Mouse (Mus musculus) retina, postnatal 1 day (tissue): ENCODE data around the gene Pycr2.
A peak's percentile ranks its signal among the peaks of the same experiment; 100 is the strongest.
"Not testable (repeated sequence)": the region's sequence is repeated elsewhere in the genome, so short reads cannot be mapped to it uniquely, and the experiment has no call there.

Experiments used
- DNase-seq: peaks from one replicate; pipeline ENCODE4 v3.0.0-alpha.2; 2012

The Pycr2 gene

DNA sequence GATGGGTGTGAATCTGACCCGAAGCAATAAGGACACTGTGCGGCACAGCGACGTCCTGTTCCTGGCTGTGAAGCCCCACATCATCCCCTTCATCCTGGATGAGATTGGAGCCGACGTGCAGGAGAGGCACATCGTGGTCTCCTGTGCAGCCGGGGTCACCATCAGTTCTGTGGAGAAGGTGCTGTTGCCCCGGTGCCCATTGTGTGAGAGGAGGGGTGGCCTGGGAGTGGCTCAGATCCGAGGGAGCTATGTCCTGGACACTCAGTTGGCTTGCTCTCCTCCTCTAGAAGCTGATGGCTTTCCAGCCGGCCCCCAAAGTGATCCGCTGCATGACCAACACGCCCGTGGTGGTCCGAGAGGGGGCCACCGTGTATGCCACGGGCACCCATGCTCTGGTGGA lies 1.8 kb downstream of the Pycr2 start:
- no peak for DNase-seq

DNA sequence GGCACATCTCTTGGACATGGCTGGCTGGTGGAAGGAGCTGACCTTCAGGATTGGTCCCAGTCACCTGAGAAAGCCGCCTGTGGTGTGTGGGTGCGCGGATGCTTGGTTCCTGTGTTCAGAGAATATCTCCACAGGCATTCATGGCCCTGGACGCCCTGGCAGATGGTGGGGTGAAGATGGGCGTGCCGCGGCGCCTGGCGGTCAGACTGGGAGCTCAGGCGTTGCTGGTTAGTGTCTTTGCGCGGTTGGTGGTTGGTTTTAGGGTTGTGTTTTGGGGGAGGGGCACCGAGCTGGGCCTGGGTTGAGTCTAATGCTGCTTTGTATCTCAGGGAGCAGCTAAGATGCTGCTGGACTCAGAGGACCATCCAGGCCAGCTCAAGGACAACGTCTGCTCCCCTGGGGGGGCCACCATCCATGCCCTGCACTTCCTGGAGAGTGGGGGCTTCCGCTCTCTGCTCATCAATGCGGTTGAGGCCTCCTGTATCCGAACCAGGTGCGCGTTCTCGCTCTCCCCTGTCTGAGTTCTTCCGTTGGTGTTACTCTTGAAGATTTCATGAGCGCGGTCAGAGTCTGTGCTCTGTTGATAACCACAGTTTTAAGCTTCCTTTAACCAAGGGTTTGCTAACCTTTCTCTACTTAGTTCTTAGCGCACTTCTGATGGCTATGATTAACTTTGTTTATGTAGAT lies 2.5 kb downstream of the Pycr2 start:
- no peak for DNase-seq

DNA sequence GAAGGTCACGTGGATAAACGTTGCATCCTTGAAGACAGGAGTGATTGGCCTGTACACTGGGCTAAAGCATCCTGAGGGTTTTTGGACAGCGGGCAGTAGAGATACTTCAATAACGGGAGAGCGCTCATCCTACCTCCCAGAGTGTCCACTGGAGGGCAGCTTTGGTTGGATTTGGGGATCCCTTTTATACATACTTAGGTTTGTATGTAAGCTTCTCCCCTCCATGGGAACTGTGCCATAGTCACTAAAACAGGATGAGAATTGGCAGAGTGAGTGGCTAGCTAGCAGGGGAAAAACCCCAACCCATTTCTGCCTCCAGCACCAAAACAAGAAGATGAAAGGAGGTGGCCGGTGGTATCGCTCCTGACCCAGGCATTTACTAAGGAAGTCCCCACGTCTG lies 7.0 kb downstream of the Pycr2 start:
- DNase-seq, result peak; percentile 29

DNA sequence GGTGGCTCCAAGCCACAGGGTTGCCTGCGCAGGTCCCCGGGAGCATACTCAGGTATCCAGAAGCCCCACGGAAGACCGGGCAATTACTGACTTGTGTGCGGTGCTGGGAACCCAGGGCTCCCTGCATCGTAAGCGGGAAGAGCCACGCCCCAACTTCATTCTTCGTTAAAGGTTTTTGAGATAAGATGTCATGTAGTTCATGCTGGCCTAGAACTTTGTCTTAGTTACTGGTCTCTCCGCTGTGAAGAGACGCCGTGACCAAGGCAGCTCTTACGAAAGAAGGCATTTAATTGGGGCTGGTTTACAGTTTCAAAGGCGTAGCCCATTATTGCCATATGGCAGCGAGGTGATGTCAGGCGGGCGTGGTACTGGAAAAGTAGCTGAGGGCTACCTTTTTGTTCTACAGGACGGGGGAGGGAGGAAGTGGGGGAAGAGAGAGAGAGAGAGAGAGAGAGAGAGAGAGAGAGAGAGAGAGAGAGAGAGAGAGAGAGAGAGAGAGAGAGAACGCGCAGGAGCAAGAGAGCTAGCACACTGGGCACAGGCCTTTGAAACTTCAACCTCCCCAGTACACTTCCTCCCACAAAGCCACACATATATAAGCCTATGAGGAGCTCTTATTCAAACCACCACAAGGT lies 7.7 kb downstream of the Pycr2 start:
- DNase-seq, result no peak

DNA sequence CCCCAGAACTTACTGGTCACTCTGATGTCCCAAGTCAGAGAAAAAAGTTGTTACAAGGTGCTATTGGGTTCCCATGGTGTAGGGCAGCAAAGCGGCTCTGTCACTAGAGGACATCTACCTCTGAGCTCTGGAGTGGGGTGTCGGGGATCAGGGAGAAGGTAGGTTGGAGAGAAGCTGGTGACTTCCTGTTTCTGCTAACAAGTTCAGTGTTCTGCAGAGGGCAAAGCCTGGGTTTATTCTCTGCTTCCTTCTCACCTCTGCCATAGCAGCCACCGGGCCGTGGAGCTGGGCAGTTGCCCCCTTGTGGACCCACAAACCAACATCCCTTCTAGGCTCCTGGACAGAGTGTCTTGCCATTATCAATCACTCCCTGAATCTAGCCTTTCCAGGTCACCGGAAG lies 8.7 kb downstream of the Pycr2 start:
- no peak for DNase-seq

DNA sequence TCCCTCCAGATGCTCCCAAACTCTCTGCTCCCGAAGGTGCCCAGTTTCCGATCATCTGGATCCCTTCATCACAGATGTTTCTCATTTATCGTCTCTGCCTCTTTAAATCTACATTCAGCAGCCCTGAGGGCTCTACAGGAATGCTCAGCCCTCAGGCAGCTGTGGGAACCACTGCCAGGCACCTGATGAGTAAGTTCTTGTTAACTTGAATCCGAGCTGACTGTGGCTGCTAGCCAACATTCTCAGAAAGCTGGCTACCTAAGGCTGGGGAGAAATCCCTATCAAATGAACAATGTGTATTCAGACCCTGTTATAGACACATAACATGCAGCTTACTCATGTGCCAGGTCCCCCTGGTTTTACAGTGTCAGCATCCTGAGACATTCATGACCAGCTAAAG lies 9.7 kb downstream of the Pycr2 start:
- no peak for DNase-seq

DNA sequence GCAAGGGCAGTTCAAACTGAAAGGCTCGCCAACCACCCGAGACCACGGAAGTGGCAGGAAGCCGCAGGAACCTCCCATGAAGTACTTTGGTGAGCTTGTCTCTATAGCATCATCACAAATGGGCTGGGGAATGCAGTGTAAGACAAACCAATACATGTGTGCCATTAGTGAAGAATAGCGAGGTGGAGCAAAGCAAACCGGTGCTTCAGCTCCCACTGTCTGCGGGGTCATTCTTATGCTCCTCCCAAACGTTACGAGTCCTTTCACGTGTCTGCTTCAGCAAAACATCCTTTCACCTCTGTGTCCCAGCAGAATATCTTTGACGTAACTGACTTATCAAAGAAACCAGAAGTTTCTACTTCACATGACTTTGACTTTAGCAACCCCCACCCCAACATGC lies 12.3 kb downstream of the Pycr2 start:
- DNase-seq, result no peak

DNA sequence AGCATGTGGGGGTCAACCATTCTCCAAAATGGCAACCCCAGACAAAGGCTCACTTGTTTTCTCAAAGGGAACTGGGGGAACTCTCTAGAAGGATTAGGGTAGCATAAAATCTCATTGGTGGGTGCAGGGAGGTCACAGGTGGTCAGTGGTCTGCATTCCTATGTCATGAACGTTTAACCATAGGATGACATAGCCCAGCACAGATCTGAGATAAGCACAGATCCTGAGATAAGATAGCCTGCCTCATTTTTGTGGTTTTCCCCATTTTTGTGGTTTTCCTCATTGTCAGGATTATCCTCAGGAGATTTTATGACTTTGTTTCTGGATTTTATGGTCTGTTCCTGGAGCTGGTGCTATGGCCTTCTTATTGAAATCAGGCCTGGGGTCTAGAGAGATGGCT lies 13.0 kb downstream of the Pycr2 start:
- no peak for DNase-seq

DNA sequence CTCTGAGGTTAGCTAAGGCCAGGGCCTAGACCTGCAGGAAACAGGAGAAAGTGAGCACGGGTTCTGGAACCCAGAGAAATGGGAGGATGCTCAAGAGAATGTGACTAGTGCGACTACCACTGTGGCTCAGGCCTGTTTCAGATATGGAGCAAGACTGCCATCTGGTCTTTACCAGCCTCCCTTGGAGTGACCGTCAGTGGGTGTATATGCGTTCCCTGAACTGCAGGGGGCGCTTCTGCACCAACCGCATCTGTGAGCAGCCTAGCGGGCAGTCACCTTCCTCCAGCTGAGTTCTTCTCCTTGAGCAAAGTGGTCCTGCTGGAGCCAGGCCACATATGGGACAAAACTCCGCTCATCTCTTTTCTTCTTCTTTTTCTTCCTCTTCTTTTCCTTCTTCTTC lies 15.6 kb downstream of the Pycr2 start:
- DNase-seq, result peak; percentile 39

DNA sequence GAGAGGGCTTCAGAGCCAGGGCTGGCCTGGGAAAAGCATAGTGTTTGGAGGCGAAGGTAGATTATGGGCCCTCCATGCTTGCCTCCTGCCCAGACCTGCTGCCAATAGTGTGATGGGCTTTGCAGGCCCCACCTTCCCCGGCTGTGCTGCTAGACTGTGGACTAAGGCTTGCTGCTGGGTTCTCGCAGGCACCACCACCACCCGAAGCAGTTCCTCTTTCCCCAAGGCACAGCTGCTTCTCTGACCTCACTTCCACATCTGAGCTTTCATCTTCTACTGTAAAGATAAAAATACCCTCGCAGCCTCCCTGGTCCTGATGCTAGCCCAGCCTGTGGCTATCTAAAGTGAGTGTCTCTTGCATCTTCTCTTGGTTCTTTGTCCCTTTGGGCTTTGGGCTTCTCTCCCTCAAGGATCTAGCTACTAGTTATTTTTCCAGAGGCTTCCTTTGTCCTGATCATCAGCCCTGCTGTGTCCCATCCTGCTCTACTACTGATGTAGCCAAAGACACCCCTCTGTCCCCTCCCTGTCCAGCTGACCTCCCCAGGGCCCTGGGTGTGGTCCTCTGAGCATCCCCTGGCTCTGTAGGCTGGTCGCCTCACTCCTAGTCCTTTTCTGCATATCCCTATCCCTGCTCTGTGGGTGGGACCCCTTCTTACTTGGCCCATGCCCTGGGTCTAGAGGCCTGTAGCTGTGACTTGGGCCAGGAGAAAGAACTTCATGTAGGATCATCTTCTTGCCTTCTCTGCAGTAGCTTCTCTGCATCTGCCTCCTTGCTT lies 18.4 kb downstream of the Pycr2 start:
- DNase-seq, result no peak

DNA sequence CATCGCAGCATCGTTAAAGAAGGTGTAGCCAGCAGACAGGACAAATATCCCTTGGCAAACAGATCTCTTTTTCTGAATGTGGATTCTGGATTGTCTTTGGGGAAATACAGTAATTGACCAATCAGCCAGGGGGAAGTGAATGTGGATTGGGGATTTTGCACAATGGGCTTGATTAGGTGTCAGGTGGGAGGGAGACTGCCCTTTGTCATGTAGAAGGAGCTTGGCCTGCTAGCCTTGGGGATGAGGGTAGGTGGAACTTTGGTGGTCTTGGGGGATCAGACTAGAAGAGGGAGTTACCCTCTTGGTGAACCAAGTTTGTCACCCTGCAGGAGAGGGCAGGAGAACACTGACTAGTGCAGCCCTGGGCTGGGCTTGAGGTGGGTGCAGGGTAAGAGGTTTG lies 20.6 kb downstream of the Pycr2 start:
- no peak for DNase-seq

DNA sequence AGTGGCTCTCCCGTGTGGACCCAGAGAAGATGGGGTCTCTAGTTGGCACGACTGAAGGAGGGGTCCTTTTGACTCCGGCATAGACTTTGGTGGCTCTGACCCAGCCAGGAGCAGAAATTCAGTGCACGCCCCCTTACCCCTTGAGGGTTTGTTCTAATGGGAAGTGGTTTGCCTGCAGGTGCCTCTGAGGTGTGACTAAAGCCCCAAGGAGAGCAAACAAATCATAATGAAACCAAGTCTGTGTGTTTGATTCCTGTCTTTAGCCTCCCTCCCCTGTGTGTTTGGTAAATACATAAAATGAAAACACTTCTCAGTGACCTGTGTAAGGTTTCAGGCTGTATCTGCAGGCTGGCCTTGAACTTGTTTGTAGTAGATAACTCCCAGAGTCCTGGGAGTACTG lies 22.2 kb downstream of the Pycr2 start:
- DNase-seq, result no peak

DNA sequence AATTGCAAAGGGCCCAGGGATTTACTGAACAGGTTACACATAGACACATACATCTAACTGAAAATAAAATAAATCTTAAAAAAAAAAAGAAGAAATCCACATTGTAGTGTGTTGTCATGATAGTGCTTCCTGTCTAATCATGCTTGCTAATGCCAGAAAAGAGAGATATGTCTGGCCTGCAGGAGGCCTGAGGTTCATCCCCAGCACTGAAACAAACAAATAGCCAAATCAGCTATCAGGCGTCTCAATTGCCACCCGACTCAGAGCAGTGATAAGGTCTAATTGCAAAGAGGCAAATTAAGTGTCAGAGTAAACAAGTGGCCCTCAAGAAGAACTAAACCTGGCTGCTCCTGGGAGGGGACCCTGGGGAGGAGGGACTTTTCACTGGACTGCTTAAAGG lies 25.5 kb downstream of the Pycr2 start:
- DNase-seq, result no peak

DNA sequence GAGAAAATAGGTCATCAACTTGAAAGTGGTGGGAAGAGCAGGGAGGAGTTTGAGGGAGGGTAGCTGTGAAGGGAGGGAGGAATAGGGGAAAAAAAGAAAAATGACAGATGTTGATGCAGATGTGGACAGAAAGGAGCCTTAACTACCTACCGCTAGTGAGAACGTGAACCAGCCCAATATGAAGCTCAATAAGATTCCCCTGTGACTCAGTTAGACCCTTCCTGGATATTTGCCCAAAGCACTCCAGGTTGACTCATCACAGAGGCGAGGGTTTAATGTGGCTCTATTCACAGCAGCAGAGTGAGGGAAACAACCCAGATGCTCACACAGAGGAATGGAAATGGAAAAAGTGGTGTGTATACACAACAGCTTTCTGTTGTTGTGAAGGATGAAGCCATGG lies 27.0 kb downstream of the Pycr2 start:
- DNase-seq, result no peak

DNA sequence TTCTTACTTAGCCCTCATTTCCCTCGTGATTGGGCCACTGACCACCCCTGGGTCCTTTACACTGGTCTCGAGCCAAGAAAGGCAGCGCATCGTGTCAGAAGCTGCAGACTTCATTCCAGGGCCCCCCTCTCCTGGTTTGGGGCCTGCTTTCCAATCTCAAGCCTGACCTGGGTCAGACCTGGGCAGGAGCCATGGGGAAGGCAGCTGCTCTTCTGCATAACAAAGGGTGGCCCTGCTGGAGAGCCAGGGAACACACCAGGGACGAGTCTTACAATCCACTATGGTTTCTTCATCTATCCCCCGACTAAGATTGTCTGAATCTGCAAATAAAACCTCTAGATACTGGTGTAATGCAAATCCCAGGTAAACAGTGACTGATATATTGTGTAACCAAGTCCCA lies 29.6 kb downstream of the Pycr2 start:
- no peak for DNase-seq

DNA sequence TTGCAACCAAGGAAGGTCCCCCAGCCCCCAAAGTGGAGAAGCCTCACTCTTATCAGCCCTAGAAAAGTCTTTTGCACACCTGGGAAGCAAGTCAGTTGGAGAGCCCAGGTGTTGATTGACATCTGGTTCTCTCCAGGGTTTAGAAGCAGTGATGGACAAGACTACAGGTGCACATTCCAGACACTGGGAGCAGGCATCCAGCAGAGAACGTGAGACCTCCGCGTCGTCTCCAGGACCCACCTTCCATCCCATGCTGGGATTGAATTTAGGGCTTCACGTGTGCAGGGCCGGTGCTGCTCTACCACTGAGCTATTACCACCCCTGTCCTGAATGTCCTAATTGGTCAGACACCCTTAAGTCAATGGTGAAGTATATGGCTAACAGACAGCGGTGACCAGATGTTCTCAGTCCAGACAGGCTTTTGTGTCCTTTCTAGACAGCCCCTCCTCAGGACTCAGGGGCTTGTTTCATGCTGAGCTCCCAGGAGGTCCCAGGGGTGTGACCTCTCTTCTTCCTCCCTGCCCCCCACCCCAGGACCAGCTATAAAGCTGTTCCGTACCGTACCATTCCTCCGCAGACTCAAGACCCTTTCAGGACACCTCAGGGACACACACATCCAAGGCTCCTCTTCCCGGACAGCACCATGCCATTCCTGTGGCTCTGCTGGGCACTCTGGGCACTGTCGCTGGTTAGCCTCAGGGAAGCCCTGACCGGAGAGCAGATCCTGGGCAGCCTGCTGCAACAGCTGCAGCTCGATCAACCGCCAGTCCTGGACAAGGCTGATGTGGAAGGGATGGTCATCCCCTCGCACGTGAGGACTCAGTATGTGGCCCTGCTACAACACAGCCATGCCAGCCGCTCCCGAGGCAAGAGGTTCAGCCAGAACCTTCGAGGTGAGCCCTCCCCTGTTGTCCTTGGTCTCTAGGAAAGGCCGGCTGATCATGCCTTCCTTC lies 30.6 kb downstream of the Pycr2 start, which contains the start of gene Lefty1:
Lefty1 (plus strand) TSS at position 556 of the 953 bp plus-strand sequence.
- DNase-seq, result no peak

DNA sequence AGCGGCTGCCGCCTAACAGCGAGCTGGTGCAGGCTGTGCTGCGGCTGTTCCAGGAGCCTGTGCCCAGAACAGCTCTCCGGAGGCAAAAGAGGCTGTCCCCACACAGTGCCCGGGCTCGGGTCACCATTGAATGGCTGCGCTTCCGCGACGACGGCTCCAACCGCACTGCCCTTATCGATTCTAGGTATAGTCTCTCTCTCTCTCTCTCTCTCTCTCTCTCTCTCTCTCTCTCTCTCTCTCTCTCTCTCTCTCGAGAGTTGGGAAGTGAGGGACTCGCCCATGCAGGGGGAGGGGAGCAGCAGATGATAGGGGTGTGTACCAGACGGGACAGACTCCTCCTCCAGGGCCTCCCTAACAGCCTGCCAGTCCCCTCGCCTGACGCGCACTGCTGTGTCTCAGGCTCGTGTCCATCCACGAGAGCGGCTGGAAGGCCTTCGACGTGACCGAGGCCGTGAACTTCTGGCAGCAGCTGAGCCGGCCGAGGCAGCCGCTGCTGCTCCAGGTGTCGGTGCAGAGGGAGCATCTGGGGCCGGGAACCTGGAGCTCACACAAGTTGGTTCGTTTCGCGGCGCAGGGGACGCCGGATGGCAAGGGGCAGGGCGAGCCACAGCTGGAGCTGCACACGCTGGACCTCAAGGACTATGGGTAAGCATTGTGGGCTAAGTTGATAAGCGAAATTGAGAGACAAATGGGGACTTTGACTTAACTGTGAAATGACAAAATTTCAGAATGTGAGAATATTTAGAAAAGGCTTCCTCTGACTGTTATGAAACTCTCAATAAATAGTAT lies 32.7 kb downstream of the Pycr2 start:
- DNase-seq, result peak; percentile 70

DNA sequence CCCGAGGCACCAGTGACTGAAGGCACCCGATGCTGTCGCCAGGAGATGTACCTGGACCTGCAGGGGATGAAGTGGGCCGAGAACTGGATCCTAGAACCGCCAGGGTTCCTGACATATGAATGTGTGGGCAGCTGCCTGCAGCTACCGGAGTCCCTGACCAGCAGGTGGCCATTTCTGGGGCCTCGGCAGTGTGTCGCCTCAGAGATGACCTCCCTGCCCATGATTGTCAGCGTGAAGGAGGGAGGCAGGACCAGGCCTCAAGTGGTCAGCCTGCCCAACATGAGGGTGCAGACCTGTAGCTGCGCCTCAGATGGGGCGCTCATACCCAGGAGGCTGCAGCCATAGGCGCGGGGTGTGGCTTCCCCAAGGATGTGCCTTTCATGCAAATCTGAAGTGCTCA lies 33.5 kb downstream of the Pycr2 start:
- DNase-seq, result not testable (repeated sequence)

DNA sequence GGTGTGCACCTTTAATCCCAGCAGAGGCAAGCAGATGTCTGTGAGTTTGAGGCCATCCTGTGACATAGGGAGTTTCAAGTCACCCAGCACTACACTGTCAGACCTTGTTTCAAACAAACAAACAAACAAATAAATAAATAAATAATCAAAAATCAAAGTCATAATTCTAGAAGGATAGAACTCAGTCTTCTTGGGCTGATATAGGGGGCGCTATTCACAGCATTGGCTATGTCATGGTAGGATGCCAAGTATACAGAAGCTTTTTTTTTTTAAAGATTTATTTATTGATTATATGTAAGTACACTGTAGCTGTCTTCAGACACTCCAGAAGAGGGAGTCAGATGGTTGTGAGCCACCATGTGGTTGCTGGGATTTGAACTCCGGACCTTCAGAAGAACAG lies 34.7 kb downstream of the Pycr2 start:
- DNase-seq, result not testable (repeated sequence)

DNA sequence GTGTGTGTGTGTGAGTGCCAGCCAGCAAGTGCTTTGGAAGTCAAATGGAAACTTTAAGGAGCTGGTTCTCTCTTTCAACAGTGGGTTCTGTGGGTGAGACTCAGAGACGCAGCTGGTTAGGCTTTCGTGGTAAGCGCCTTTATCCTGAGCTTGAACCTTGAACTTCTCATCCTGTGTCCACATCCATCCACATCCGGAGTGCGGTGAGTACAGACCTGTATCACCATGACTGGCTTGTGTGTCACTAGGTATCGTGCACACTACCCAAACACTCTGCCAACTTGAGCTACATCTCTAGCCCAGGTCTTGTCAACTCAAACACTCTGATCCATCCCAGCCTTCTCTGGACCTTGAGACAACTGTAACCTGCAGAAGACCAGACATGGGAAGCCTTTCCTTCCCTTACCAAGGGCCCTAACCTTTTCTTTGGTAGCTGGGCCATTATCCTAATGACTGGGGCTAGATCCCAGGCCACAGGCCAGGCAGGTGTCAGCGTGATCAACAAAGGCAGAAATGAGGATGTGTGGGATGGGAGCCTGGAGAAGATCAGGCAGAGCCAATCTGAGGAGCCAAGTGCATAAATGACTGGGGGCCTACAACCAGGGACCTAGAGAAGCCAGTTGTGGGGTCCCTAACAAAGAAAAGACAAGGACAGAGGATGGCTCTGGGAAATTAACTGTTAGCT lies 36.8 kb downstream of the Pycr2 start:
- DNase-seq, result no peak

DNA sequence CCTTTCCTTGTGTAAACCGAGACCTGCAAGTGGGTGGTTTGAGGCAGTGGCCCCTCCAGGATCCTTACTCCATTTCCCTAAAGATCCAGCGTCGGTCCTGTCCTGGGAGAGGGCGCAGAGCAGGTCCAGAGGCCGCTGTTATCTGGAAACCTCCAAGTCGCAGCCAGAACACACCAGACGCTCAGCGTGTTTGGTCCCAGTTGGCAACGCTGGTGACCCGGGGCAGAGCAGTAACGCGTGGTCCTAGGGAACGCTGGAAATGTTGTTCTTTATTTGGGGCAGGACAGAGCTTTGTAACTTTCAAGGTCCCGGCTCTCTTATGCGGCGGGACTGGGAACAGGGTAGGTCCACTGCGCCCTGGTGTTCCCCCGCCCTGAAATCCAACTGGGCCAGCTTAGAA lies 37.6 kb downstream of the Pycr2 start:
- no peak for DNase-seq
